Mouse (Mus musculus): ENCODE results near the gene Cep295. TPM values are rescaled to one million over a fixed set of nuclear protein-coding genes. Genes with fewer than 3 reads are reported as not detected.
"Not testable (repeated sequence)": the region's sequence is repeated elsewhere in the genome, so short reads cannot be mapped to it uniquely, and the experiment has no call there.

The Cep295 gene
- 53.5 and 72.4 TPM in 2 replicates for total RNA-seq (2014; fragmentation: Nextera tagmentation)
- total RNA-seq (2017): 64.2 and 66.3 TPM in 2 replicates

DNA sequence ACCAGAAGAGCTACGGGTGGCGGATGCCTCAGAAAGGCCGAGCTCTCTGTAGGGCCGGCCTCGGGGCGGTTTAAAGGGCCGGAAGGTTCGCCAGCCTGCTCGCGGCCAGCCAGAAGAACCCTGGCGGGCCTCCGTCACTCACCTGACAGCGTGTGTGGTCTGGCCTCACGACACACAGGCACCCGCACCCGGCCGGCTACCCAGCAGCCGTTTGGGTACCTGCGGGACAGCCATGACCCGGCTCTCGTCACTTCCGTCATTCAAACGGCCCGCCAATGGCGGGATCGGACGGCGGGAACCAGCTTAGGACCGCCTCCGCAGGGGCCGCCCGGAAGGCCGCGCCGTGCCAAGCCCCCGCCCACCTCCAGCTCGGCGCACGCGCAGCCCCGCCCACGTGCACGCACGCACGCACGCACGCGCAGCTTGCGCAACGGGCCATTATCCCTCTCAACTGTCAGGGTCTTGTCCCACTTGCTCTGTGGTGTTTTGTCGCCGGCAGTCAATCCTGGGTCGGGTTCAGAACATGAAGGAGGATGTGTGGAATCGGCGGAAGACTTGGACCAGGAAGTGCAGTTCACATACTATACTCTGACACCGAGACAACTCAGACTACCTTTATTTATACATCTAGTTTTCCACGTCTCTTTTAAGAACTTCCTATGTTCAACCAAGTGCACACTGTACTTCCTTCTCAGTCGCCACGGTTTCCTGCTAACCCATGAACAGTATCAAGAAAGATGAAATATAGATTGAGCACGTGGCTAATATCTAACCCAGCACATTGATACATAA lies at the start of gene Cep295:
Cep295 (minus strand) TSS at position 305 of the 792 bp plus-strand sequence.
- ATAC-seq (replicated peaks; ENCODE audit: poor library complexity, severe bottlenecking): peak; percentile 95

DNA sequence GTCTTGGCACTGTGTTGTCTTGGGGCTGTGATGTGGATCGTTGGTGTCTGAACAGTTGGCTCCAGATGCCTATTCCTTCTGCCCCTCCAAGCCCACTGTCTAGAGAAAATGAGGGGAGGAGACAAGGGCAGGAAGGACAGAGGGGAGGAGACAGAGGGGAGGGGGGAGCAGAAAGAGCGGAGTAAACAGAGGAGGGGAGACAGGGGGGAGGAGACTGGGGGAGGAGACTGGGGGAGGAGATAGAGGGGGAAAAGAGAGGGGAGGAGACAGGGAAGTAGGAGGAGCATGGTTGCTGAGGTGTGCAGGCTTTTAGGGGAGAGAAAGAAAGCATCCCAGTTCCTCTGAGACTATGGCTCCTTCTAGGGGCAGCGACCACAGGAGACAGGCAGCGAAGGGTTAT lies 40.0 kb upstream of the Cep295 start:
- no peak for ATAC-seq (replicated peaks; ENCODE audit: poor library complexity, severe bottlenecking)

DNA sequence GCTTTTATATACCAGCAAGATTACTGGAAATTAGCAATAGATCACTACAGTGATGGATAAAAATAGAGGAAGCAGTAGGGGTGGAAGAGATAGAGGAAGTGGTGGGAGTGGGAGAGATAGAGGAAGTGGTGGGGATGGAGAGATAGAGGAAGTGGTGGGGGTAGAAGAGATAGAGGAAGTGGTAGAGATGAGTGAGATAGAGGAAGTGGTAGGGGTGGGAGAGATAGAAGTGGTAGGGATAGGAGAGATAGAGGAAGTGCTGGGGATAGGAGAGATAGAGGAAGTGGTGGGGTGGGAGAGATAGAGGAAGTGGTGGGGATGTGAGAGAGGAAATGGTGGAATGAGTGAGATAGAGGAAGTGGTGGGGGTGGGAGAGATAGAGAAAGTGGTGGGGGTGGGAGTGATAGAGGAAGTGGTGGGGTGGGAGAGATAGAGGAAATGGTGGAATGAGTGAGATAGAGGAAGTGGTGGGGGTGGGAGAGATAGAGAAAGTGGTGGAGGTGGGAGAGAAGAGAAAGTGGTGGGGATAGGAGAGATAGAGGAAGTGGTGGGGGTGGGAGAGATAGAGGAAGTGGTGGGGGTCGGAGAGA lies 37.9 kb upstream of the Cep295 start:
- peak; percentile 98 for ATAC-seq (replicated peaks; ENCODE audit: poor library complexity, severe bottlenecking)

DNA sequence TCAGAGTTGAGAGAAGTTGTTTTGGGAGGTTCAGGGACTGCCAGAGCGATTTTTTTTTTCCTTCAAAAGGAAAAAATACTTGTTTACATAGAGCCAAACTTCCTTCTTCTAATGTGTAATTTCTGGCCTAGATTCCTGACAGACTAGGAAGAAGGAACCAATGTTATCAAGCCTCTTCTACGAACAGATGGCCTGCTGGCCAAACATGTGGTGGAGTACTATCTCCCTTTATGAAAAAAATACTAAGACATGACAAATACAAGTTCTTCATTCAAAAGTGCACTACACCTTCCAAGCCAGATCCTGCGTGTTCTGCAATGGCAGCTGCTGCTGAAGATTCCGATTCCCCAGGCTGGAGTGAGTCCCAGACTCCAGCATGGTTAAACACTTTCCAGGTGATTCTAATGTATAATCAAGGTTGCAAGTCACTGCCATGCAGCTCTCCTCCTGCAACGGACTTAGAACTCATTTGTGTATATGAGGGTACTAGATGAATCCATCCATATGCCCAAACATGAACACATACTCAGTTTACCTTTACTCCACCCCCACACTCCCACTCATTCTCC lies 29.6 kb upstream of the Cep295 start:
- ATAC-seq (replicated peaks; ENCODE audit: poor library complexity, severe bottlenecking): no peak

DNA sequence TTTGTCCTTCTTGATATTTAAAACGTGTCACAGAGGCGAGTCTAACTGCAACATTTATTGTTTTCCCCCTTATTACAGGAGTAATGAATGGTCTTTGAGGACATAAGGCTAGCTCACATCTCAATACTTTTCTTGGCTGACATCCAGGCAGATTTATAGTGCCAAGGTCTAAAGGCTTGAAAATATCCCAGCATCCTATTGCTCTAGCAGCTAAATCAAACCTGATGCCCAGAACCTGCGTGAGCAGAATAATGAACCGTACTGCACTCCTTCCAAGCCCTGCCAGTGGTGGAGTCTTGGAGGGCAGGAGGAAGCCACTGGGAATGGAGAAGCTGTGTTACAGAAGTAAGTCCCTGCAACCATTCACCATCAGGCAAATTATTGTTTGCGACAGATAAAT lies 26.7 kb upstream of the Cep295 start:
- no peak for ATAC-seq (replicated peaks; ENCODE audit: poor library complexity, severe bottlenecking)

DNA sequence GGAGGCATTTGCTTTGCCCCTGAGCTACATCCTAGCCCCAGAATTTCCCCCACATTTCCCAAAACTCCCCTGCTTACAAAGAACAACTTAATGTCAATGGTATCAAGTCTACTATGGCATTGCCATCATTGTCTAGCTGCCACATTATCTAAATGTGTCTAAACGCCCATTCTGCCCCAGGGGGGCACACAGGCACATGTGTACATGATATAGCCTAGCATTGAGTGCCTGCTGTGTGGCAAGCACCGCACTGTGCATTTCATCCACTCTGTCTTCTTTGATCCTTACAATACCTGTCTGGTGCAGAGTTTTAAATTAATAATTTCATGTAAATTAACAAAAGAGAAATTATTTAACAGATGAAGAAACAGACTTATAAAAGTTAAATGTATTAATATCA lies 8.7 kb upstream of the Cep295 start:
- ATAC-seq (replicated peaks; ENCODE audit: poor library complexity, severe bottlenecking): no peak

DNA sequence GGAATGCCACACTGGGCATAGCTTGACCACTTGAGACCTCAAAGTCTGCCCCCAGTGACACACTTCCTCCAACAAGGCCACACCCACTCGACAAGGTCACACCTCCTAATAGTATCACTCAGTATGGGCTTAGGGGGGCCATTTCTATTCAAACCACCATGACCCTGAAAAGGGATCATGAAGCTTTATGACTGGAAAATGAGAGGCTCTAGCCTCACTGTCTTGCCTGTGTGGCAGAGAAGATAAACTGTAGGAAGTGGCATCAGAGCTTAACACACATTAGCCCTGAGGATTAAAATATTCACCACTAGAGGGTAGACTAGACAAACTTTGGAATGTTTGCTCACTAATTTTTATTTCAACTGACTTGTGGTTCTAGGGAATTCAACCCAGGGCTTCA lies 8.3 kb upstream of the Cep295 start:
- ATAC-seq (replicated peaks; ENCODE audit: poor library complexity, severe bottlenecking): peak; percentile 33; the same call in 1 of the 2 replicates

DNA sequence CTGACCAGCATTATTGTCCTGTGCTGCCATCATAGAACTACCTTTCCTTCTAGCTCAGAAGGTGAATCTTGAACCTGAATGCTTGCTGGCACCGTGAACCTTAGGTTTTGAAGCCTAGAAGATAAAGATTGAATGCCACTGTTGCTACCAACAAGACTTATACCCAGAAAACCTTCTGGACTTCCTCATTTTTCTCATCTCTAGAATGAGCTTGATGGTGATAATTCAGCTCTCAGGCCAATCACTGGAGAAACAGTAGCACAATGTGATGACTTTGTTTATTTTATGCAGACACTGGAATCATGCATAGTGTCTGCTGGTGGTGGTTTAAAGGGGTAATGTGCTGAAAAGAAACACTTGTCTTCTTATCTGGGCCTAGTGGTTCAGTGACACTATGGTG lies 7.3 kb upstream of the Cep295 start:
- no peak for ATAC-seq (replicated peaks; ENCODE audit: poor library complexity, severe bottlenecking)

DNA sequence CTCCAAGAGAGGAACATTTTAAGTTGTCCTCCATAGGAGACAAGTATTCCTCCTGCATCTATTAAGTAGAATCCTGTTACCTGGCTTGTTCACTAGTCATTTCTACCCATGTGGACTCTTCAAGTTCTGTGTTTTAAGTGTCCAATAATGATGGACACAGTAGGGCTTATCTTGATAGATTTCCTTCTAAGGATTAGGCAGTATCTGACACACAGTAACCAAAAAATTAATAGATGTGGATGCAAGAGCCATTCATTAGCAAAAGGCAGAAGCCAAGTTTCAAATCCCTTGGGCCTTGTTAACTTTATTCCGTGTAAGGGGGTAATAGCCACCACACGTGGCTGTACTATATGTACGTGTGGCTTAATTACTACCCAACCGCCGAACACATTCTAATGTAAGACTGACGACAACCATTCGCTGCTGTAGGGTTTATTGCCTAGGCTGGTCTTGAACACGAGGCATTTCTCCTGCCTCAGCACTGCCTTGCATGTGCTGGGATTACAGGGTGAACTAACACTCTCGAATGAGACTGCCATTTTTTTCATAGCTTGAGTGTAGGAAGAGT lies 588 bp downstream of the Cep295 start:
- ATAC-seq (replicated peaks; ENCODE audit: poor library complexity, severe bottlenecking): no peak

DNA sequence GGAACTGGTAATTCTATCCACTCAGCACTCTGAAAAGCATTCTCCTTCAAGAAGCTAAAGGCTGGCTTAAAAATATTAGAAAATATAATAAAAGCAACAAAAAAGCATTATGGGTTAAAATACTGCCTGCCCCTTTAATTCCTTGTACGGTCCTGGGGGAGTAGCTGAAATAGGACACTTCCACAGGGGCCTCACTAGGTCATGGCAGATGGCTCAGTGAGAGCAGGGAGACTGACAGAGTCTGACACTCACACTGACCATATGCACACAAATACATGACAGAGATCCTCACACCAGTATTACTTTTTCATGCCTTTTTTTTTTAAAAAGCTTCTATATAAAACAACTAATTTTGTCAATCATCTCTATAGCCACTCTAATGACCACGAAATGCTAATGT lies 7.7 kb downstream of the Cep295 start:
- no peak for ATAC-seq (replicated peaks; ENCODE audit: poor library complexity, severe bottlenecking)

DNA sequence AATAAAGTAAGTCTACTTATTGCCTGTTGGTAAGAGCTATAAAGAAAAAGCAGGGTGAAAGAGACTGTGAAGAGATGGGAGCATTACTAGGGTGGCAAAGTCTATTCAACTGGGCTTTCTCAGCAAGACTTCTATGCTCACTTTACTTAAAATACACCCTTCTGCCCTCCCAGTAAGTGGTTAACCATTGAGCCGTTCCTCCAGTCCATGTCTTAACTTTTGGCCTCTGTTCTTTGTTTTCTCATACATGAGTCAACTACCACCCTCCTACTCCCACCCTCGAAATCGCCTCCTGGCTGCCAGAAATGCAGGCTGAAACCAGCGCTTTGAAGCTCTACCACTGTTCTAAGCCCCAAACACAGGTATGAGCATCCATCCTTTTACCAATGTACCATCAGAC lies 19.8 kb downstream of the Cep295 start:
- ATAC-seq (replicated peaks; ENCODE audit: poor library complexity, severe bottlenecking): no peak

DNA sequence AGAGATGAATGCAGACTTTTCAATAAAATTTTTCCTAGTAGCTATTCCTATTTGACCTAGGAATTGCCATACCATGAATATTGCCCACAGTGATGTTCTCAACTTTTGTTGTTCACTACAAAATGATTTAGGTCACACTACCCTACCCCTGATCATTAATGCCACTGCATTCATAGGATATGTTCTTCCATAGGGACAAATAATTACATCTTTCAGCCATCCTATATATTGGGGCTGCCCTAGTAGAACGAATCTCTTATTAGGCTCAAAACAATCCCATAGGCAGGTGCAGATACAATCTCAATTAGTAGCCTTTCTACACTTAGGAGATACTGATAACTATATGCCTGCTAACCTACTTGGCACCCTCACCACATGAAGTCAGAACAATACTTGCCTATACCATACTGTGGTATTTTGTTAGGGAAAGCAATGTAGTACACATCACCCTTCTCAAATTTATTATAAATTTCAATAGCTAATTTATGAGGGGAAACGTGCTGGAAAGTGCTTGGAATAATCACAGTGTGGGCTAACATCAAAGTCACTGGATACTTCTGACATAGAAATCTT lies 39.3 kb downstream of the Cep295 start:
- ATAC-seq (replicated peaks; ENCODE audit: poor library complexity, severe bottlenecking): peak; percentile 8; the same call in 1 of the 2 replicates

DNA sequence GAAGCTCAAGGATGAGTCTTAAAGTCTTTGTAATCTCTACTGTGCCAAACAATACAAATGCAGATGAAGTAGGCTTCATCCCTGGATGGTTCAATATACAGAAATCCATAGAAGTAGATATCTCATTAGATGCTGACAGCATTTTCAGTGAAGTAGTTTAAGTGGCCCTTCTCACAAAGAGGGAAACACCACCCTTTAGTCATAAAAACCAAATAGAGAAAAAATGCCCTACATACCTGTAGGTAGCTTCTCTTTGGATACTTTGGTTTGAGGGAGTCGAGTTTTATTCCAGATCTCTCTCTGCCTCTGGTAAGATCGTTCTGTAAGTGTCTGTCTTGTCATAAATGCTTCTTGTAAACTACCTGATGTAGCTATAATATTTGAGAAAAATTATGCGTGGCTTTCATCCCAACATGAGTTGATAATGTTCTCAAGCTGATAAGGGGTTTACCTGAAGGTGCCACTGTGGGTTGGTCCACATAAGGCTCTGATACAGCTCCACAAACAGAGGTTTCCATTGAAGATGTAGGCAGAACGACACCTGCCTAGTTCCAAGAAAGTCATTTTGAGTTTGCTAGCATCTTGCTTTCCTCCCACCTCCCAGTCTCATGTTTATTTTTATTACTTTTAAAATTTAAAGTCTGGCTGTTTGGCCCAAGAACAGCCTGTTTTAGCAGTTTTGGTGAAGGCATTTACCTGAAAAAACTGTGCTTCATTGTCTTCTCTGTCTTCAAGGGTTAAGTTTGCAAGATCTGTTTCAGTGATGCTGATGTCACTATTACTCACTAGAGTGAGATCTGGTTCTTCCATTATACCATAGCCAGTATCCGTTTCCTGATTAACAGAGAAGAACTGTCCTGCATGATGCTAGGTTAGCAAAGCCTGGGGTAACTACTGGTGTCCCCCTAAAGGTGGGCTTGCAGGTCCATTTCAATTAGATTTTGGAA lies 40.1 kb downstream of the Cep295 start:
- ATAC-seq (replicated peaks; ENCODE audit: poor library complexity, severe bottlenecking): no peak

DNA sequence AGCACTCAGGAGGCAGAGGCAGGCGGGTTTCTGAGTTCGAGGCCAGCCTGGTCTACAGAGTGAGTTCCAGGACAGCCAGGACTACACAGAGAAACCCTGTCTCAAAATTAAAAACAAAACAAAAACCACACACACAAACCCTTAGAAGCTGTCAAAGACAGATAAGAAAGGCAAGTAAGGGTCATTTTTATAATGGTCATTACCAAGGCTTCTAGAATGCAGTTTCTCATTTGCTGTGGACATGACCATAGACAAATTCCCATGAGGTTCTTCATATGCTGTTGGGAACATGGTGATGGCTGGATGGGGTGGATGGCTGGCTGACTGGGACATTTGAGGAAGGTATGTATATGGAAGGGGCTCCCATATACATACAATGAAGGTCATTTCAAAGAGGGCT lies 41.3 kb downstream of the Cep295 start:
- not testable (repeated sequence) for ATAC-seq (replicated peaks; ENCODE audit: poor library complexity, severe bottlenecking)

DNA sequence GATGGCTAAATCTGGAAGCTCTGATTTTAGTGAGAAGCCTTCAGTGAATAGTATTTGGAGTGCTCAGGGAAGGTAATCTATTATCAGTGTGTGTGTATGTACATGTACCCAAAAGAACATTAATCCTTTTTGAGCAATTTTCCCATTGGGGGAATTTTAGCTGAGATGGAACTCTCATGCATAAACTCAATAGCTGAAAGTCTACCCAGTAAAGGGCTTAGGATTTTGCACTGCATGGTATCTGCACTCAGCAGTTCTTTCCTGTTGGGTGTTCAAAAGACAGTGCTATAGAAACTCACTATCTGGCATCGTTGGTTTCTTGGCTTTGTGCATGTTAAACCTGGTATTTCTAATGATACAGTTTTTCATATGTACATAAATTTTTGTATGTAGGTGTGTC lies 43.0 kb downstream of the Cep295 start:
- no peak for ATAC-seq (replicated peaks; ENCODE audit: poor library complexity, severe bottlenecking)

DNA sequence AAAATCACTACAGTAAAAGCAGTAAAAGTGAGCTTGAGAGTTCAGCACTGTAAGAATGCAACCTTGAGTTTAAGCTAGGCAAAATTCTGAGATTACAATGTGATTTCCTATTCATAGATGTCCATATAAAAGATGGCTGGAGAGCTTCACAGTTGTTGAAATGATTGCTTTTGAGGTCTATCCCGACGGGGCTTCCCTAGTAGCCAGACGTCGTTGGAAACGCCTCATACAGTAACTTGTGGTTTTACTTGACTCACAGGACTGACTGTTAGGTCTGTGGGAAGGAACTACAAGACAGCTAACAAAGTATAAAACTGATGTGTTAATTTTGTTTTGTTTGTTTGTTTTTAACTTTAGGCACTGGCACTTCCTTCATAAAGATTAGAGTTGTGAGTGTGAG lies 44.0 kb downstream of the Cep295 start:
- ATAC-seq (replicated peaks; ENCODE audit: poor library complexity, severe bottlenecking): no peak

DNA sequence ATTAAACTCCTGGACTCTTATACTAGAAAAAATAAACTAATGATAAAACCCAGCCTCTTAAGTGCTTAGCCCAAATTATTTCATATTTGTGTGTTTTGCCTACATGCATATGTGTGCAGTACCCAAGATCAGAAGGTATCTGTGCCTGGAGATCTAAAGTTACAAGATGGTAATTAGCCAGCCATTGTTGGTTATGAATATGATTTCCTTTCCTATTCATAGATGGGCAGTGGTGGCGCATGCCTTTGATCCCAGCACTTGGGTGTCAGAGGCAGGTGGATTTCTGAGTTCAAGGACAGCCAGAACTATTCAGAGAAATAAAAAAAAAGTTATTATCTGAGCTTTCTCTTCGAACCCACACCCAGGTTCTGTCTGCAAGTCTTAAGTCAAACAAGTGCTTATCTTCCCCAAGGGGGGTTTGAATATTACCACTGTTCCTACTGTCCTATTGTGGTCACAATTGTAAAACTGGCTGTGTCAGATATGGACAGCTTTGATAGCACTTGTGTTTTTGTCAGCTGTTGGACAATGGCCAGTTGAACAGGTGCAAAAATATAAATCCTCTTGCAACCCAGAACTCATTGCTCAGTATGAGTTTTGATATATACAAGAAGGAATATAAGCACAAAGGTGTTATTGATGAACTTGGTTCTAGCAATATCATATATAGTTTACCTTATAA lies 45.4 kb downstream of the Cep295 start:
- ATAC-seq (replicated peaks; ENCODE audit: poor library complexity, severe bottlenecking): no peak

DNA sequence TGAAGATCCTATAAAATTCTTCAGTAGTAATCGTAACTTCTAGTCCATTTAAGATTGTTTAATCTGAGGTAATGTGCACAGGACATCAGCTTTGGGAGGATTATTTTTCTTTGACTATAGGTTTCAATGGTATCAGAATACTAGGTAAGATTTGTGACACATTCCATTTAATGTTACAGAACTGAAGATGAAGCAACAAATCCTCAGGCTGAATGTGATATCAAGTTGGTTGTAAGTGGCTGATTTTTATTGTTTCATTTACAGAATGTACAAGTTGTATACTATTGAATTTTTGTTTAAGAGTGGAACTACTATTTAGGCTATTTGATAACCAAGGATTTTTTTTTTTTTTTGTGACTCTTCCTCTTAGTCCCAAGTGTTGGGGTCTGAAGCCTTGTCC lies 47.4 kb downstream of the Cep295 start:
- no peak for ATAC-seq (replicated peaks; ENCODE audit: poor library complexity, severe bottlenecking)

DNA sequence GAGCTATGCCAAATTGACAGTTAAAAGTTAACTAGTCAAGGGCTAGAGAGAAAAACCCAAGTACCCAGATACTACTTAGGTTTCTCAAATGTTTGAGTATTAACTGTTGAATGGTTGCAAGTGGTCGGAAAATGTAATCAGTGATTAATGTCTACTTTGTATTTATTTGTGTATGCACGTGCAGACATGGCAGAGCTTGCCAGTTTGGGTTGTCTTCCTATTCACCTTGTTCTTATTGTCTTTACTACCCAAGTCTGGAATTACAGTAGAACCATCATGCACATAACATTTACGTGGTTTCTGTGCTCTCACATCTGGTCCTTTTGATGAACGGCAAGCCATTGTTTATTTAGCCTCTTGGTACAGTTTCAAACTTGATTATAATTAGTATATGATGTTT lies 48.2 kb downstream of the Cep295 start:
- ATAC-seq (replicated peaks; ENCODE audit: poor library complexity, severe bottlenecking): no peak

Data from granulocyte monocyte progenitor cell, adult 5-6 weeks (primary cell).